Mouse (Mus musculus) cerebellum, postnatal 36 days (tissue): ENCODE data around the gene Rabgap1l.

Experiments used
- DNase-seq, 2 experiments: peaks; one replicate each; pipeline ENCODE4 v3.0.0; 2021 to 2022; ENCODE audit warnings: mixed read lengths in 2 of 2

Gene Rabgap1l

DNA sequence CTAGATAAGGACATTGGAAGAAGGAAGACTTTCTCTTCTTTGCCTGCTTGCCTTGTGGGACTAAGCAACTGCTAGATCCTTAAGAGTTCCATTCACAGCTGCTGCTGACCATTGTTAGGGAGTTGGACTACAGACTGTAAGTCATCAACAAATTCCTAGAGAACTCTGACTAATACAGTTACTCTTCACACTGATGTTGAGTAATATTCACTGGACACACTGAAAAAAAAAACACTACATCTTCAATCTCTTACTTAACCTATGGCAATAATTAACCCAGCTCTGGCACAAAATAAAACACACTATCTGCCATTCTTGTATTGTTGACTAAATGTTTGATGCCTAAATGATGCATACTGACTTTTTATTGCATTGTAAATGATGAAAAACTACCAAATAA lies 565.2 kb downstream of the Rabgap1l start:
- DNase-seq: no peak

DNA sequence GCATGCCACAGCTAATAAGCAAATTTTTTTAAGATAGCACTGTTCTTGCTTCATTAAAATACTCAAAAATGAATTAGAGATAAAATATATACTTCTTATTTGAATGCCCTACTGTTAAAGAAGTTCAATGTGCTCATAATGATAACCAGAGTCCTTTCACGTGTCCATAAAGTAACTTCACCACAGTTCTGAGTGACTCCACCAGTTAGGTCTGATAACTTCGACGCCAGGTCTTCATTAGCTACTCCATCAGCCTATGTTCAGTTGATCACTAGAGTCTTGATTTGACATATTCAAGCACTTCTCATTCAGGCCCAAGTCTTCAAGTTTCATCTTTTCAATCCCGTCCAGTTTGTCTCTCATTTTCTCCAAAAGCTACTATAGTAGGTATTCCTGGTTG lies 565.8 kb downstream of the Rabgap1l start:
- no peak for DNase-seq

- DNase-seq: no peak
These were observed 568.9 kb downstream of the Rabgap1l start for GRCm38 (mm10) chr1:160224093-160224492.

DNA sequence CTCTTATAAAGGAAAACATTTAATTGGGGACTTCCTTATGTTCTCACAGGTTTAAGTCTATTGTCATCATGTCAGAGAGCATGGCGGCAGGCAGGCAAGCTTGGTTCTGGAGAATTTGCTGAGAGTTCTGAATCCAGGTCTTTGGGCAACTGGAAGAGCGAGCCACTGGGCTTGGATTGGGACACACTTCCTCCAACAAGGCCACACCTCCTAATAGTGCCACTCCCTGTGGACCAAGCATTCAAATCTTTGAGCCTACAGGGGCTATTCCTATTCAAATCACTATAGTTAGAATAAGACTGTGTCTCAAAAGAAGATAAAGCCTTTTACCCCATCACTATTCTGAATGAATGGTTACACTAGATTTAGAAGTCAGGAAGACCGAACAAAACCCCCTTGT lies 575.1 kb downstream of the Rabgap1l start:
- DNase-seq: no peak

DNA sequence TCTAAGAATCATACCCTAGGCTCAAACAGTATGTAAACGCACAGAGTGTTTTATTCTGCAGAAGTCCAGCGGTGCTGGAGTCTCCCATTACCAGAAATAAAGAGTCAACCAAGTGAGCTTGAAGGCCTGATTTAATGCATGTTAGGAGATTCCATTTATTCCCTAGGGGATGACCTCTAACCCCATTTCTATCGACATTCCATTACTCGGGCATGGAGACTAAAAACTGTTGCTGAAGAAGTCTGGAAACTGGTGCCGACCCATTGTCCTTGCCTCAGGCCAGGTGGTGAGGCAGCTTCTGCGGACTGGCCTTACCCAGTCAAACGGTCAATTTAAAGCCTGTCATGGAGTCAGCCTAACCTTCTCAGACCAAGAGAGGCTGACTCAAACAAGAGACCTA lies 578.8 kb downstream of the Rabgap1l start:
- no peak for DNase-seq

- peak; percentile 100 for DNase-seq
These were observed 580.0 kb downstream of the Rabgap1l start, which contains the start of gene Cacybp for GRCm38 (mm10) chr1:160212703-160213669. Cacybp (minus strand) TSS chr1:160212875.

DNA sequence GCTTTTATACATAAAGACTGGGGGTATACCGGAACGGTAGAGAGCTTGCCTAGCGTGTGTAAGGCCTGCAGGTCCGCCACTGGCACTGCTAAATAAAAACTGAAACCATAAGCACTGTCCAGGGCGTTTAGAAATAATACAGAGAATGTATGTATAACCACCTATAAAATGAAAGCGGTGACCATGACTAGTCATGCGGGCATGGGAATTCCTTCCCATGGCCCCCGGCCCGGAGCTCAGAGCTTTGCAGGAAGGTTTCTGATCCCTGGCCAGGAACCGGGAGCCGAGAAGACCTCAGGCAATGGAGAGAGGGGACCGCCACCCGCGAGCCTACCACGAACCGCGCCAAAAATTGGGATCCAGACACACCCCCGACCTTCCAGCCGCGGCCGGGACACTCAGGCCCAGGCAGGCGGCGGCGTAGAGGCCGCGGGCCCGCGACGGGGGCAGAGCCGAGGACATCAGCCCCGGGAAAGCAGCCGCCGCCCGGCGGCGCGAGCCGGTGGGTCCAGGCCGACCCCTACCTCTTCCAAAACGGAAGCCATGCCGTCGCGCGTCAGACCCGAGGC lies 580.8 kb downstream of the Rabgap1l start:
- DNase-seq: peak; percentile 56 to 60

DNA sequence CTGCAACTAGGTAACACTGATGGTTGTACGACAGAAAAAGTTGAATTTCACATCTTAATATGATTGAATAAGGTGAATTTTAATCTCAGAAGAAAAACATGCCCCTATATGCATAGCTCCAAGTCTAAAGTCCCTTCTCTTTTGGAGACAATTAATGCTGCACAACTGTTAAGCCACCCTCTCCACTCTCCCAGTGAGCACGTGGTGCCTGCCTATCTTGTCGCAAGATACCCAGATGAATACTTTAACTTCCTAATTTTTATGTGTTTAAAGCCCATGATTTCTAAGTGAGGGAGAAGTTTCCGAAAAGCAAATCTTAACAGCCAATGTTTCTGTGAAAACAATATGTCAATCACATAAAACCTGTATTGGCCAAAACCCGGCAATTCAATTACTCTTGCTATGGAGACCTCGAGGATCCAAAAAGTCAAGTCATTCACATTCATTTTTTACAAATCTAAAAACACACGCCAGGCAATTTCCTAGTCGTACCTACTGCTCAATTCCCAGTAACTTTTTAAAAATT lies 581.4 kb downstream of the Rabgap1l start:
- DNase-seq: no peak

GRCm38 (mm10) chr1:160210566-160210965 lies 582.4 kb downstream of the Rabgap1l start:
- DNase-seq: no peak

DNA sequence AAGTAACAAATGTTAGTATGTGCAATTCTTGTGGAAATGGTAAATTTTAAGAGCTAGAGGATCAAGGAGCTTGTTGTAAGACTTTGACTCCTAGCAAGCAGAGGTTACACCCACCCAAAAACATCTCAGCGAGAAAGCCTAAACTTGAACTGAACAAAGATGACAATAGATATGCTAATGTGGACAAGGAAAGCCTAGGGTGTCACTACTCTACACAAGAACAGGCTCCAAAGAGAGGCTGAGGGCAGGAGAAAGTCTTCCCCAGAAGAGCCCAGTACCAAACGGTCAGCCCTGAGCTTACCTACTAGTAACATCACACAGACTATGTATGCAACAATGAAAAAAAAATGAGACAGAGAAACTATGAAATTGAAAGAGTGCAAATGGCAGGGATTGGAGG lies 583.2 kb downstream of the Rabgap1l start:
- no peak for DNase-seq

DNA sequence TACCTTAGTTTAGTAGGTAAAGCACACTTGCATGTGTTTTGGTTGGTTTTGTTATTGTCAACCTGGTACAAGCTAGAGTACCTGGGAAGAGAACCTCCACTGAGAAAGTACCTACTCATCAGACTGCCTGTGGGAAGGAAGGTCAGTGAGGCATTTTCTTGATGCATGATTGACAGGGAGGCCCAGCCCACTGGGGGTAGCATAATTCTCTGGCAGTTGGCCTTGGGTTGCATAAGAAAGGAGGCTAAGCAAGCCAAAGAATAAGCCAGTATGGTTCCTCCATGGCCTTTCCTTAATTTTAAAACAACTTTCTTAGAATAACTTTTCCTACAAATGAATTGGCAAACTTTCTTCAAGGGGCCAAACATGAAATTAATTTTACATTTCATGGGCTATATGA lies 587.5 kb downstream of the Rabgap1l start:
- no peak for DNase-seq

- no peak for DNase-seq
These were observed 597.7 kb downstream of the Rabgap1l start for GRCm38 (mm10) chr1:160195337-160195663.

DNA sequence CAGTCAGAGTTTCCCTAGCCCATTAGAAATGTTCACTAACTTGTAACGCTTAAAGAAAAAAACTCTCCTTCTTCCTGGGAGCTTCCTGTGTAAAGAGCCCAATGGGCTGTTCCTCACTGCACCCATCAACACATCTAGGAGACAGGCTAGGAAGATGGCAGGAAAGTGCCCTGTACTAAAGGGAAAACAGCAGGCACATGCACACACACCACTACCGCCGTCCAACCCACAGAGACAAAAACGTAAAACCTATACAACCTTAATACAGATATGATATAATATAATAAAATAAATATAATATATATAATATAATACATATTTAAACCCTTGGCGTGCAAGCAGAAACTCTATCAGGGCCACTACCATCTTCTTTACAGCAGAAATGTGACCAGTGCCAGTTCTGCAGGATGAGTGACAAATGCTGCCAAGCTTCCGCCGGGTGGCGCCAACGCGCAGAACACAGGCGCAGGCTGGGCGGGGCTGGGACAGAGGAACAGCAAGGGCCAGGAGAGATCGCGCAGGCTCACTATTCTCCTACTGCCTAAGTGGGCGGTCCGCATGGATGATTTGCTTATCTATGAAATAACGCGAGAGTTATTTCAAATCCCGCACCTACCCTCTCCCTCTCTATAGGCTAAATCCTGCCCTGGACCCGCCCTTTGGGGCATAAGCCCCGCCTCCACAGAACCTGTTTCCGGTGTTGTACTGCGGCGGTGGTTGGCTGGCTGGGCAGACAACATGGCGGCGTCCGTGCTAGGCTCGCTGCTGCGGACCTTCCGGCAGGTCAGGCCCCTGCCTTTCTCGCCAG lies 598.3 kb downstream of the Rabgap1l start, which contains the start of gene Mrps14:
Gene Mrps14 (plus strand): TSS at position 687 of the 808 bp plus-strand sequence.
- peak; percentile 98 to 99 for DNase-seq

DNA sequence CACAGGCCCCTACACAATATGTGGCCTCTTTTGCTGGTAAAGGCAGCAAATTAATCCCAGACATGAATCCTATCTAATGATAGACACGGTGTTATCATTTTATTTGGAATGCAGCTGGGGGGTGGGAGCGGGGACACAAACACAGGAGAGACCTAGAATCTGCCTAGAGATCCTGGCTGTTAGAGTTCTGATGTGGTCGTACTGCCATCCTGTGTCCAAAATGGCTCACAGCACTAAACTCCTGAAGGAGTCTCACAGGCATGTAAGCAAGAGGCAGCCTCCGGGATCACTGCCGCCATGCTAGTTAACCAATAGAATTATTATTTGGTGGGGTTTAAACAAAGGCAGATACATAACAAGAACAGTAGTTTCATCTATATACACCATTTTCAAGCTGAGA lies 608.5 kb downstream of the Rabgap1l start:
- peak; percentile 26 to 33 for DNase-seq

DNA sequence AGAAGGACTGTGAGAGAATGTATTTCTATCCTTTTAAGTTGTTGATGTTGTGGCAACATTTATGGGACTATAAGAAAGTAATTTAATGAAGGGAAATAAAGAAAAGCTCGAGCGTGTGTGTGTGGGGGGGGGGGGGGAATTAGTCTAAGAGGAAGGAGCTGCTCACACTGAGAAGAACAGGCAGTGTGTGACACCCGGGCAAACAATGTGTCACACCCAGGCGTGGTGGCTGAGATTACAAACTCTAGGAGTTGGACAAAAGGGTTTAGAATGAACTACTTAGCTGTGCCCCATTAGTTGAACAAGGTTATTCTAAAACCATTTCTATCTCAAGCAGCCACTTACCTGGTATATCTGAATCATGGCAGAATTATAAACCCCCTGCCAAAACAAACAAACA lies 611.8 kb downstream of the Rabgap1l start:
- no peak for DNase-seq

GRCm38 (mm10) chr1:160176903-160177302 lies 616.1 kb downstream of the Rabgap1l start:
- no peak for DNase-seq
